Mouse (Mus musculus) forebrain, embryonic 10.5 days (tissue): Measurements from ENCODE around the gene Scand1. TPM values are rescaled to one million over a fixed set of nuclear protein-coding genes. Genes with fewer than 3 reads are reported as not detected.
A peak's percentile ranks its signal among the peaks of the same experiment; 100 is the strongest.

Experiments
- DNase-seq: peaks from one replicate; pipeline ENCODE4 v3.0.0-alpha.2; 2017; ENCODE audit warnings: low spot score; ENCODE audit errors: extremely low spot score
- H3K27ac ChIP-seq: fragments of 300-500 bp; sonication (generic); 2 replicates; pipeline ENCODE4 v1.5.1; 2016; ENCODE audit warnings: mild to moderate bottlenecking
- H3K27me3 ChIP-seq: fragments of 300-500 bp; sonication (generic); 2 replicates; pipeline ENCODE4 v1.6.1; 2016; ENCODE audit warnings: mild to moderate bottlenecking; ENCODE audit not compliant: poor library complexity, severe bottlenecking
- H3K36me3 ChIP-seq: fragments of 300-500 bp; sonication (generic); replicated peaks from 2 replicates; pipeline ENCODE4 v1.6.1; 2016; ENCODE audit warnings: mild to moderate bottlenecking, moderate library complexity
- H3K4me1 ChIP-seq: fragments of 300-500 bp; sonication (generic); 2 replicates; pipeline ENCODE4 v1.6.1; 2016
- H3K4me3 ChIP-seq: fragments of 300-500 bp; sonication (generic); 2 replicates; pipeline ENCODE4 v1.5.1; 2016; ENCODE audit warnings: mild to moderate bottlenecking, moderate library complexity
- H3K9me3 ChIP-seq: fragments of 300-500 bp; sonication (generic); 2 replicates; pipeline ENCODE4 v1.6.1; 2016; ENCODE audit warnings: mild to moderate bottlenecking, moderate library complexity
- WGBS: fragments of 180-500 bp; shearing (Covaris S2); methylation state at CpG from one replicate; pipeline ENCODE4 v1.1.7; 2016; 5-methylcytosine and 5-hydroxymethylcytosine counted together
- polyA plus RNA-seq: library from polyadenylated mRNA; unstranded; fragments of >200 nt; fragmentation: Nextera tagmentation; extraction: Ambion mirVana; gene quantifications from 2 replicates; pipeline ENCODE4 v1.2.1, GENCODE M21; 2016

Scand1 gene
- polyA plus RNA-seq, 1 experiment from 2014 or later = 52.1 TPM

DNA sequence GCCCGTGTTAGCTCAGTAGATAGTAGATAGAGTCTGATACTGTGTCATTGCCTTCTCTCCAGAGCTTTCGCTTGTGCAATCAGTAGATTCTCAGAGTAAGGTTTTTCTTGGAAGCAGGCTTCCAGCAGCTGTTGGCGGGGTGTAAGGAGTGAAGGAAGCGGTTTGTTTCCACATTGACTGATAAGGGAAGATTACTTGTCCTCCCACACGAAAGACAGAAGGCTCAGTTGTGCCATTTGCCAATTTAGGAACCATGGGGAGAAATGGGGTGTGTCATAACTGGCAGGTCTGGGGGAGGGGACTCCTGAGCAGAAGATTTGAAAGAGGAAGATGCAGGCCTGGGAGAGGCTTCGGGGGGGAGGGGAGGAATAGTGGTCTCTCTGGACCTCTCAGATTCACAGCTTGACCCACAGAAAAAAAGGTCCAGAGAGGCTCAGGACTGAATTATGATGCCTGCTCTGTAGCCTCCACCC lies 11.6 kb upstream of the Scand1 start:
- H3K27ac ChIP-seq = no peak overlapping the region
- peaks cover 6% of the 10 kb centered on the region; the same call in 1 of the 2 replicates for H3K36me3 ChIP-seq
- H3K4me1 ChIP-seq = peaks cover 8% of the 10 kb centered on the region; the same call in 1 of the 2 replicates
- no peaks in the 10 kb centered on the region; the same call in 1 of the 2 replicates for H3K9me3 ChIP-seq
- H3K27me3 ChIP-seq = no peaks in the 10 kb centered on the region
- 81% methylated on average over 6 of the region's 6 CpGs for WGBS
- no peak overlapping the region for H3K4me3 ChIP-seq
- no peak for DNase-seq

DNA sequence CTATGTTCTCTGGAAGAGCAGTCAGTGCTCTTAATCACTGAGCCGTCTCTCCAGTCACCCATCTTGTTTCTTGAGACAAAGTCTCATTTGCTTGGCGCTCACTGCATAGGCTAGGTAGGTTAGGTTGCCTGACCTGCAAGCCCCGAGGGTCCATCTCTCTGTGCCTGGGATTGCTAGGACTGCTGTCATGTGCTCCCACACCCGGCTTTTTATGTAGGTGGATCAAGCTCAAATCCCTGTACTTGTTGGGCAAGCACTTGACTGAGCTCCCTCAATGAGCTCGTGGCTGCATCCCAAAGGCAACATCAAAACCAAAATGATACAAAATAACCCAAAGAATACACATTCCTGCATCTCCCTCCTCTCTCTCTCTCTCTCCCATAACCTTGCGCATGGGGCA lies 9.0 kb upstream of the Scand1 start:
- WGBS = 85% methylated on average over 6 of the region's 6 CpGs

DNA sequence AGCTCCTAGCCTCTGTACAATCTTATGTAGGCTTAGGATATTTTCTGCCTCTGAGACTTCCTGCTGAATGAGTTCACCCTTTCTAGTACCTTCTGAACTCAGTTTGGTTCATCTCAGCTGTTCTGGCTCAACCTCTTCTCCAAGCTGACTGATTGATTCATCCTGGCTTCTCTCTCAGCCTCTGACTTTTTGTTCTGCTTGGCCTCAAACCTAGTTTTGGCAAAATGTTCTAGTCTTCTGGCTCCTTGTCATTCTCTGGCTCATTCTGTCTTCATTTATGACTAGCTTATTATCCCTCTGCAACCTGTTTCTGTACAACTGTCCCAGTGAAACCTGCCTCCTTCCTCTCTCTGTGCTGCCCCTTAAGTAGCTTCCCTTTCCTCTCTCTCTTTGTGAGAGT lies 6.0 kb upstream of the Scand1 start:
- H3K36me3 ChIP-seq = peaks cover 23% of the 10 kb centered on the region
- H3K4me1 ChIP-seq = peaks cover 4% of the 10 kb centered on the region; the same call in 1 of the 2 replicates
- DNase-seq = no peak
- no peak overlapping the region for H3K4me3 ChIP-seq
- no peaks in the 10 kb centered on the region for H3K27me3 ChIP-seq
- no peaks in the 10 kb centered on the region; the same call in 1 of the 2 replicates for H3K9me3 ChIP-seq
- H3K27ac ChIP-seq = no peak overlapping the region

More for the DNA sequence above, 9.0 kb upstream of the Scand1 start:
- Histone ChIP-seq H3K36me3 (peaks cover 6% of the 10 kb centered on the region; the same call in 1 of the 2 replicates), H3K9me3 (no peaks in the 10 kb centered on the region; the same call in 1 of the 2 replicates), H3K27me3 (no peaks in the 10 kb centered on the region), H3K27ac (no peak overlapping the region), H3K4me3 (no peak overlapping the region), H3K4me1 (peaks cover 8% of the 10 kb centered on the region; the same call in 1 of the 2 replicates)
- no peak for DNase-seq

DNA sequence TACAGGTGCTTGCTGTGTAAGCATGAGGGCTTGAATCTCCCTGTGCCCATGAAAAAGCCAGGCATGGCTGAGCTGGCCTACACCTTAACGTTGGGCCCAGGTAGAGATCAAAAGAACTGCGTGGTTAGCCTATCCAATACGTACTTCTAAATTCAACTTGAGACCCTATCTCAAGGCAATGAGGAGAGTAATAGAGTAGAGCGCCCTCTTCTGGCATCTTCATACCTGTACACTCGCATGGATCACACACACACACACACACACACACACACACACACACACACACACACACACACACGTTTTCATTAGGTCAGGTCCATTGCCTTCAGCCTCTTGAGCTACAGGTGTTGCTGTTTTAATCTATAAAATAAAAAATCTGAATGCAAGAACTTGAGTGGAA lies 2.3 kb upstream of the Scand1 start:
- no peak overlapping the region for H3K27ac ChIP-seq
- DNase-seq = no peak
- peaks cover 25% of the 10 kb centered on the region for H3K4me1 ChIP-seq
- 92% methylated on average over 6 of the region's 6 CpGs for WGBS
- H3K27me3 ChIP-seq = no peaks in the 10 kb centered on the region
- H3K36me3 ChIP-seq = peaks cover 30% of the 10 kb centered on the region
- H3K9me3 ChIP-seq = no peaks in the 10 kb centered on the region
- no peak overlapping the region for H3K4me3 ChIP-seq

DNA sequence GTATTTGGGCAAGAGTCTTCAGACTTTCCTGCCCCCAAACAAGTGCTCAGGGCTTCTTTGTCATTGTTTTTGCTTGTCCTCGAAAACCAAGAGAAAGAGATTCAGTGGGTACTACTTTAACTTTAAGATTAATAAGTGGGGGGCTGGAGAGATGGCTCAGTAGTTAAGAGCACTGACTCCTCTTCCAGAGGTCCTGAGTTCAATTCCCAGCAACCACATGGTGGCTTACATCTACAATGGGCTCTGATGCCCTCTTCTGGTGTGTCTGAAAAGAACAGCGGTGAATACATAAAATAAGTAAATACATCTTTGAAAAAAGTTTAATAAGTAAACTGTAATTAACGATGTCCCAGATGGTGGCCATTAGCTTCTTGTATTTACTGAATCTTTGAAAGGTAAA lies 649 bp upstream of the Scand1 start:
- peak overlapping the region; percentile 97 for H3K27ac ChIP-seq
- H3K4me3 ChIP-seq = peak overlapping the region; percentile 86
- WGBS = 50% methylated on average over 3 of the region's 3 CpGs
- H3K4me1 ChIP-seq = peaks cover 25% of the 10 kb centered on the region
- H3K9me3 ChIP-seq = no peaks in the 10 kb centered on the region
- no peak for DNase-seq
- no peaks in the 10 kb centered on the region for H3K27me3 ChIP-seq
- peaks cover 40% of the 10 kb centered on the region for H3K36me3 ChIP-seq

DNA sequence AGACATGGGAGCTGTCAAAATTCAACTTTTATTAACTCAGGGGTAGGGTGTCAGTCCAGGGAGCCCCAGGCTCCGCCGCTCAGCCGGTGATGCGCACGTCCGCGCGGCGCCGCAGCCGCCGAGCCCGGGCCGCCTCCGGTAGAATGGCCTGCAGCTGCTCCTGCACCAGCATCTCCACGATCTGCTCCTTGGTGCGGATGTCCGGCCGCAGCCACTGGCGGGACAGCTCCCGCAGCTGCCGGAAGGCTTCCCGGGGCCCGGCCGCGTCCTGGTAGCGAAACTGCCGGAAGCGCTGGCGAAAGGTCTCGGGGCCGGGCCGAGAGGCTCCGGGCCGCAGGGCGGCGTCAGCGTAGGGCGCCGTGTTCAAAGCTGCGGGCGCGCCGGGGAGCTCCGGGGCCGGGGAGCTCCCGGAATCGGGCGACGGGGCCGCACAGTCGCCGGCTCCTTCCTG lies 638 bp downstream of the Scand1 start:
- peak overlapping the region; percentile 86 for H3K4me3 ChIP-seq
- H3K27ac ChIP-seq = peak overlapping the region; percentile 97
- WGBS = under 1% methylated on average over 53 of the region's 53 CpGs
- H3K4me1 ChIP-seq = peaks cover 25% of the 10 kb centered on the region
- DNase-seq = peak; percentile 65
- no peaks in the 10 kb centered on the region for H3K27me3 ChIP-seq
- H3K9me3 ChIP-seq = no peaks in the 10 kb centered on the region
- H3K36me3 ChIP-seq = peaks cover 53% of the 10 kb centered on the region

DNA sequence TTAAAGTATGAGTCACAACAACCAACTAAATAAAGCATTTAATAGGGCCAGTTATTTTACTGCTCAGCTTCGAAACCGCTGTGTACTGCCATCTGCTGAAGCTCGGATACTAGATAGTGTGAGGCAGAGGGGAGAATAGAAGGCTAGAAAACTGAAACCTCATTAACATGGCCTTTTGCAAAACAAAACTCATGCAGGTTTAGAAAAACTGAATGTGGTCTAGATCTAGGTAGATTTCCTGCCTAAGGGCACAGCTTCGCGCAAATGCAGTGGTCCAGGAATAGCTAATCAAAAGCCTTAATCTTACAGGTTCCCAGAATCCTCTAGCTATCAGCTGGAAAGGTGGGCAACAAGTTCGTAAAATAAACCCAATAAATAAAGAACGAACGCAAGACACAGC lies 1.1 kb downstream of the Scand1 start:
- Histone ChIP-seq H3K9me3 (no peaks in the 10 kb centered on the region), H3K4me1 (peaks cover 25% of the 10 kb centered on the region), H3K27me3 (no peaks in the 10 kb centered on the region), H3K4me3 (peak overlapping the region; percentile 86), H3K27ac (peak overlapping the region; percentile 97), H3K36me3 (peaks cover 57% of the 10 kb centered on the region)
- no peak for DNase-seq
- 30% methylated on average over 8 of the region's 8 CpGs for WGBS

DNA sequence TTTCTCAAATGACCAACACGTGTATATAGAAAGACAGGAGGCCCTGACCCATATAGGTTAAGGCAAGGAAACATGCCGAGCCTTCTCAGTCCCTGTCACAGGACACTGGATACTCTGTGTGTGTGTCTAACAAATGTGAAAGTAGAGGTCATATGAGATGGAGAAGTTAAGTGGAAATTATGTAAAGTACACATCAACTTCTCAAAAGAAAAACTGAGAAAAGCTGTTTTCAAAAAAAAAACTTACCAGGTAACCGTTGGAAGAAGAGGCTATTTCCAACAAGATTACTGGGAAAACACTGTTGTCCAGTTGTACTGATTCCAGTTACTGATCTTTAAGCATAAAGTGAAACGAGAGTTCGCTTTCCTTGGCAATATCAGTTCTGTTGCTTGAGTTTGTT lies 1.6 kb downstream of the Scand1 start:
- WGBS = 91% methylated on average over 5 of the region's 5 CpGs
- Histone ChIP-seq H3K4me3 (peak overlapping the region; percentile 86), H3K9me3 (no peaks in the 10 kb centered on the region), H3K36me3 (peaks cover 62% of the 10 kb centered on the region), H3K4me1 (peaks cover 25% of the 10 kb centered on the region), H3K27me3 (no peaks in the 10 kb centered on the region), H3K27ac (no peak overlapping the region)
- no peak for DNase-seq

DNA sequence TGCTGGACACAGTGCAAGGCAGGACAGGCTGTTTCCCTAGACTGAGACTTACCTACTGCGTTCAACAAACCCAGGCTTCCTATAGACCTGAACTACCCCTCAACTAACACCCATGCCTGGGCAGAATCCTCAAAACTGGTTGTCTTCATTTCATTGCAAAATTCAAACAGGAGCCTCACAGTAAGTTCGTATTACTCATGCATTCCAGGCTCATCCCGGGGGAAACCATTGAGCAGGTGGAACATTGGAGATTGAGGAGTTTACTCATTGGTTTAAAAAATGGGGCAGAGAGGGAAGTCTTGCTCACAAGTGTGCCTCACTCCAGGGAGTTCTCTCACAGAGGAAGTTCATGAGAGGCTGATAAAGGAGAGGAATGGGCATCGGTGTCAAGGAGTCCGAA lies 2.0 kb downstream of the Scand1 start:
- no peak for DNase-seq
- WGBS = 96% methylated on average over 5 of the region's 5 CpGs
- H3K27me3 ChIP-seq = no peaks in the 10 kb centered on the region
- no peak overlapping the region for H3K4me3 ChIP-seq
- no peak overlapping the region for H3K27ac ChIP-seq
- no peaks in the 10 kb centered on the region for H3K9me3 ChIP-seq
- peaks cover 25% of the 10 kb centered on the region for H3K4me1 ChIP-seq
- peaks cover 66% of the 10 kb centered on the region for H3K36me3 ChIP-seq

DNA sequence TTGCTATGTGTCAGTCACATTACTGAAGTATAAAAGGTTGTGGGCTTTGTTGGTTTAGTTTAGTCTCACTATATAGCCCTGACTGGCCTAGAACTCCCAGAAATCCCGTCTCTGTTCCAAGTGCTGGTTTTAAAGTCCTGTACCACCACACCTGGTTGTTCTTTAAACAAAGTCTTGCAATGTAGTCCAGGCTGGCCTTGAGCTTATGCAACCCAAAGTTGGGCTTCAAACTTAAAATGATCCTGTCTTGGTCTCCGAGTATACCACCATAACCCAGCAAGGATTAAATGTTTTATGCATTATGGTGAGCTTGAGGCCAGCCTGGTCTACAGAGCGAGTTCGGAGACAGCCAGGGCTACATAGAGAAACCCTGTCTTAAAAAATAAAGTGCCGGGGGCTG lies 2.6 kb downstream of the Scand1 start:
- 95% methylated on average over 5 of the region's 5 CpGs for WGBS
- Histone ChIP-seq H3K27ac (no peak overlapping the region), H3K9me3 (no peaks in the 10 kb centered on the region), H3K4me3 (no peak overlapping the region), H3K36me3 (peaks cover 67% of the 10 kb centered on the region), H3K27me3 (no peaks in the 10 kb centered on the region), H3K4me1 (peaks cover 25% of the 10 kb centered on the region)
- no peak for DNase-seq

DNA sequence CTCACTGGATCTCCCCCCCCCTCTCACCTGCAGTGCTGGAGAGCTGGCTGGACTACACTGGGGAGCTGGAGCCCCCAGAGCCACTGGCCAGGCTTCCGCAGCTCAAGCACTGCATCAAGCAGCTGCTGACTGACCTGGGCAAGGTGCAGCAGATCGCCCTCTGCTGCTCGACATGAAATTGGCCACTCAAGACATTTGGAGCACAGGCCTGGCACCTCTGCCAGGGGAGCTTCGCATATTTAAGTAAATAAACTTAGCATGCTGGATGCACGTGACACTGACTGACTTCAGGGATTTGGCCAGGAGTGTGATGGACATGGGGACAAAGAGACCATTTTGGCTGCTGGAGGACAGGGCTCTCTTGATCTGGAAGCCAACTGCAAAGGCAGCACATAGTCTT lies 5.2 kb downstream of the Scand1 start:
- Histone ChIP-seq H3K4me1 (peaks cover 12% of the 10 kb centered on the region), H3K9me3 (no peaks in the 10 kb centered on the region), H3K4me3 (no peak overlapping the region), H3K27me3 (no peaks in the 10 kb centered on the region), H3K36me3 (peaks cover 82% of the 10 kb centered on the region), H3K27ac (no peak overlapping the region)
- DNase-seq = no peak
- 68% methylated on average over 5 of the region's 5 CpGs for WGBS

DNA sequence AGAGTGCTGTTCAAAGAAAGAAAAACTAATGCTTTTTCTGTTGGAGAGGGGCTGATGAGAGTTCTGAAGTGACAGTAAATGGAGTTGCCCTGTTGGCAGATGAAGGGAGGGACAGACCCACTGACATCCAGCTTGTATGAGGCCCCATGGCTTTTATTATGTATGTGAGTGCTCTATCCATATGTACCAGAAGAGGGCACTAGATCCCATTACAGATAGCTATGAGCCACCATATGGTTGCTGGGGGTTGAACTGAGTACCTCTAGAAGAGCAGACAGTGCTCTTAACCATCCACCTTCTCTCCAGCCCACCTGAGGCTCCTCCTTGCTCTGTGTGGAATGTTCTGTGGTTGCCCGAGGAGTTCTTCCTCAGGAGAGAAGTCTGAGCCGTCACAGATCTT lies 6.7 kb downstream of the Scand1 start:
- whole genome bisulfite sequencing = 79% methylated on average over 2 of the region's 2 CpGs
- Histone ChIP-seq H3K4me3 (no peak overlapping the region), H3K36me3 (peaks cover 92% of the 10 kb centered on the region), H3K27me3 (no peaks in the 10 kb centered on the region), H3K9me3 (no peaks in the 10 kb centered on the region), H3K4me1 (no peaks in the 10 kb centered on the region), H3K27ac (no peak overlapping the region)
- DNase-seq = no peak

DNA sequence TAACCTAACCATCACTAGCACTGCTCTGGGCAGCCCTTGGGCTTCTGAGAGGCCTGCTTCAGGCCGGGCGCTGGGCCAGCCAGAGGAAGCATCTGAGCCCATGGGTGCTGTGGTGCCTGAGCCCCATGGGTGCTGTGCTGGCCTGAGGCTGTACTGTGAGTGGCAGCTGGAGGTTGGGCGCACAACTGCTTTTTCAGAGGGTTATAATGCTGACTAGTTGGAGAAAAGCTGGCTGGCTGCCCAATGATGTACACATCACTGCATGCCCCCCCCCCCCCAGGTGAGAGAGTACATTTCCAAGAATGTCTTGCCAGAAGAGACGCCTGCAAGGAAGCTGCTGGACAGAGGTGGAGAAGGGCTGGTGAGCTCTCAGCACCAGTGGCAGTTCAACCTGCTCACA lies 8.2 kb downstream of the Scand1 start:
- WGBS = 86% methylated on average over 4 of the region's 4 CpGs
- Histone ChIP-seq H3K4me3 (no peak overlapping the region), H3K9me3 (no peaks in the 10 kb centered on the region), H3K4me1 (no peaks in the 10 kb centered on the region), H3K27ac (no peak overlapping the region), H3K27me3 (no peaks in the 10 kb centered on the region), H3K36me3 (peaks cover 93% of the 10 kb centered on the region)
- DNase-seq = no peak

DNA sequence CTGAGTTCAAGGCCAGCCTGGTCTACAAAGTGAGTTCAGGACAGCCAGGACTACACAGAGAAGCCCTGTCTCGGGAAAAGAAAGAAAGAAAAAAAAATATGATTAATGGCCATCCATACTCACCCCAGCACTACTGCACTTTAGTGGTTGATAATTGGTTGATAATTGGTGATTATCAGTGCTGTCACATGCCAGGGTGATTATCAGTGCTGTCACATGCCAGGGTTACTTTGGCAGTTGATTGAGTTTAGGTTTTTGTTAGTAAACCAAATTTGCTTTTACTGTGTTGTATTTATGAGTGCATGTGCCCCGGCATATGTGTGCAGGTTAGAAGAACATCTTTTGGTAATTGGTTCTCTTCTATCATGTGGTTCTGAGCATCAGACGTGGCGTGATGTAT lies 10.4 kb downstream of the Scand1 start:
- Histone ChIP-seq H3K27ac (no peak overlapping the region), H3K27me3 (no peaks in the 10 kb centered on the region), H3K4me1 (no peaks in the 10 kb centered on the region), H3K36me3 (peaks cover 94% of the 10 kb centered on the region), H3K4me3 (no peak overlapping the region), H3K9me3 (no peaks in the 10 kb centered on the region)
- DNase-seq = no peak
- WGBS = 90% methylated on average over 4 of the region's 4 CpGs
